25 mouse cellular contexts compared by ENCODE assay signal in the genomic region with DNA sequence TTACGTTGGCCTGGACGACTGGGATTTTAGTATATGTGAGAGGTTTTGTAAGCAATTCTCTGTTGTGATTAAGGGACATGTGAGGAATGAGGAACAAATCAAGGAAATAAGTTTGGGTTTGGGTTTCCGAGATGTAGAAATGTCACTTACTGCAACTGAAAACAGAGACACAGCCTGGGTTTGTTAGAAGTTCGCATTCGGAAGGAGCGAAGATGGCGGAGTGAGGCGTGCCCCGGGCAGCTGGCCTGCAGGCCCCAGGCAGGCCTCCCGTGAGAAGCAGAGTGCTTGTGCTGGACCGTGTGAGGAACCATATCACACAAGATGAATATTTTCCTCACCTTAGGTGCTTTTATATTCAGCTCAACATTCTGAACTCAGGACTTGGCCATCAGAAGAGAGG. TPM values are rescaled to one million over a fixed set of nuclear protein-coding genes. Genes with fewer than 3 reads are reported as not detected.
A peak's percentile ranks its signal among the peaks of the same experiment; 100 is the strongest.
DNase-seq lines count a peak whose midpoint lies in the region; ATAC-seq and TF ChIP-seq lines count a peak whose summit lies in the region.
"Had no signal": no experiment of that assay in that cellular context is flagged by ENCODE, and none has a peak within 500 bp of the region (broad histone marks: within the 10 kb centered on the region; RNA-seq: fewer than 3 reads in every experiment).

No protein-coding gene starts in this region.

- TF ChIP-seq CTCF in gastrocnemius, adult 2 months (IDR thresholded peaks at IDR 0.05), result no peak
- no peak for TF ChIP-seq CTCF in testis, adult 2 months (IDR thresholded peaks at IDR 0.05; ENCODE audit: control insufficient read depth, insufficient read depth, insufficient replicate concordance, low read depth, low read length)

- TF ChIP-seq POLR2A in testis, adult 2 months (IDR thresholded peaks at IDR 0.05; ENCODE audit: control insufficient read depth, low read depth, low read length), result no peak

- peak; percentile 84 for ATAC-seq in granulocyte monocyte progenitor cell, adult 5-6 weeks (replicated peaks; ENCODE audit: poor library complexity, severe bottlenecking)
- ATAC-seq: CD4-positive, CD25-positive, alpha-beta regulatory T cell, adult 4 months; forebrain, embryonic 13.5 days; intestine, postnatal 0 days had no signal

- intact Hi-C loops in gastrocnemius, adult 2 months (cut with DNase I), result no loop called here

- no peak overlapping the region for H3K4me3 ChIP-seq in gastrocnemius, adult 2 months
- peak overlapping the region; percentile 65; the same call in 1 of the 2 replicates for H3K4me3 ChIP-seq in testis, adult 2 months (ENCODE audit: control insufficient read depth, low read depth, low read length)
- H3K4me3 ChIP-seq: embryonic facial prominence, embryonic 12.5 days; embryonic facial prominence, embryonic 15.5 days; forebrain, embryonic 13.5 days; heart, embryonic 12.5 days; heart, embryonic 15.5 days; hindbrain, embryonic 15.5 days had no signal

- peak overlapping the region; percentile 24; the same call in 1 of the 2 replicates for H3K27ac ChIP-seq in gastrocnemius, adult 2 months
- no peak overlapping the region for H3K27ac ChIP-seq in testis, adult 2 months (ENCODE audit: control insufficient read depth, insufficient read depth, low read depth, low read length)
- H3K27ac ChIP-seq: embryonic facial prominence, embryonic 12.5 days; embryonic facial prominence, embryonic 15.5 days; forebrain, embryonic 13.5 days; heart, embryonic 15.5 days; hindbrain, embryonic 15.5 days had no signal

- H3K4me1 ChIP-seq in testis, adult 2 months (ENCODE audit: control insufficient read depth, insufficient read depth, low read length), result peaks cover 4% of the 10 kb centered on the region
- H3K4me1 ChIP-seq: embryonic facial prominence, embryonic 12.5 days; embryonic facial prominence, embryonic 15.5 days; forebrain, embryonic 13.5 days; heart, embryonic 12.5 days; heart, embryonic 15.5 days; hindbrain, embryonic 15.5 days had no signal

- H3K36me3 ChIP-seq in testis, adult 2 months (ENCODE audit: control insufficient read depth, insufficient read depth, low read length), result no peaks in the 10 kb centered on the region
- H3K36me3 ChIP-seq: embryonic facial prominence, embryonic 12.5 days; embryonic facial prominence, embryonic 15.5 days; heart, embryonic 12.5 days; heart, embryonic 15.5 days; hindbrain, embryonic 15.5 days had no signal

- DNase-seq in gastrocnemius, adult 2 months, result no peak
- DNase-seq in gastrocnemius, adult 18-20 months (ENCODE audit: low spot score), result no peak
- no peak for DNase-seq in testis, postnatal 14 days (ENCODE audit: low spot score)
- no peak for DNase-seq in ovary, postnatal 36 days (ENCODE audit: low spot score)
- no peak for DNase-seq in spleen, adult 12 weeks (ENCODE audit: low spot score)
- DNase-seq: adrenal gland, adult 2 months; adrenal gland, postnatal 14 days; cerebellum, adult 11-12 months; cerebellum, adult 8-10 months; cerebellum, postnatal 10 days; gastrocnemius, postnatal 14 days; heart, adult 18-20 months; heart, postnatal 10 days; heart, postnatal 4 days; kidney, adult 2 months had no signal

- no peaks in the 10 kb centered on the region for H3K27me3 ChIP-seq in testis, adult 2 months (ENCODE audit: control insufficient read depth, insufficient read depth, low read length)
- H3K27me3 ChIP-seq: embryonic facial prominence, embryonic 12.5 days; embryonic facial prominence, embryonic 15.5 days; forebrain, embryonic 13.5 days; heart, embryonic 12.5 days; heart, embryonic 15.5 days; hindbrain, embryonic 15.5 days had no signal

RNA-seq across cellular contexts. Expression of a gene that starts 30.2 kb away (rescaled TPM):
- total RNA-seq in gastrocnemius, adult 2 months (2021), result 10 to 100 TPM; 16.9 to 34.1 TPM
- total RNA-seq in gastrocnemius, adult 18-20 months (2021), result 10 to 100 TPM; 17.9 to 24.8 TPM
- 2.0 and 2.1 TPM in 2 replicates for polyA plus RNA-seq in testis, adult 2 months (2012; rRNA removed)
- total RNA-seq in granulocyte monocyte progenitor cell, adult 5-6 weeks (2014; fragmentation: Nextera tagmentation), result 0.77 and 1.6 TPM in 2 replicates
- total RNA-seq in granulocyte monocyte progenitor cell, adult 5-6 weeks (2017), result 0.26 and 1.0 TPM in 2 replicates

Comparison
In these comparisons a context has a peak if more than half of its experiments do, and no peak if none do; other contexts are left out.
1. RNA of a gene that starts 30.2 kb away (total RNA-seq): 16.9 to 34.1 TPM in gastrocnemius, adult 2 months and 17.9 to 24.8 TPM in gastrocnemius, adult 18-20 months; 0.26 to 1.6 TPM in granulocyte monocyte progenitor cell, adult 5-6 weeks; every median in the first group is over 4 times any median in the second.